ENCODE assay signal across 10 mouse cellular contexts in genomic region chr4:150656504-150656903, GRCm38 (mm10). TPM values are rescaled to one million over a fixed set of nuclear protein-coding genes. Genes with fewer than 3 reads are reported as not detected.
DNase-seq lines count a peak whose midpoint lies in the region; ATAC-seq and TF ChIP-seq lines count a peak whose summit lies in the region.
"Had no signal": no experiment of that assay in that cellular context is flagged by ENCODE, and none has a peak within 500 bp of the region (broad histone marks: within the 10 kb centered on the region; RNA-seq: fewer than 3 reads in every experiment).

No protein-coding gene starts in this region.

- intact Hi-C loops in heart, adult 2 months (cut with DNase I) = loop anchor here (1.0 to 2.0 kb wide), 3 partner anchors 194 to 310 kb away; no protein-coding TSS in a partner anchor

- no peak overlapping the region for H3K4me2 ChIP-seq in heart, embryonic 11.5 days
- no peak overlapping the region for H3K4me2 ChIP-seq in midbrain, embryonic 11.5 days
- H3K4me2 ChIP-seq in midbrain, embryonic 15.5 days = no peak overlapping the region
- H3K4me2 ChIP-seq: liver, embryonic 15.5 days had no signal

- TF ChIP-seq EP300 in heart, adult 2 months (IDR thresholded peaks at IDR 0.05; ENCODE audit: insufficient read depth, low read depth, low read length) = no peak

- no peak overlapping the region for H3K27ac ChIP-seq in heart, adult 2 months
- H3K27ac ChIP-seq in heart, embryonic 11.5 days (ENCODE audit: low read depth, low read length) = no peak overlapping the region
- H3K27ac ChIP-seq in midbrain, embryonic 11.5 days (ENCODE audit: low read depth, low read length) = no peak overlapping the region
- no peak overlapping the region for H3K27ac ChIP-seq in midbrain, embryonic 15.5 days
- no peak overlapping the region for H3K27ac ChIP-seq in small intestine, adult 2 months (ENCODE audit: insufficient read depth, low read depth, low read length)
- no peak overlapping the region for H3K27ac ChIP-seq in forebrain, embryonic 10.5 days
- H3K27ac ChIP-seq: liver, embryonic 15.5 days had no signal

- no peaks in the 10 kb centered on the region for H3K79me2 ChIP-seq in heart, adult 2 months (replicated peaks; ENCODE audit: control insufficient read depth, insufficient read depth, low read length)

- H3K4me3 ChIP-seq in heart, adult 2 months = no peak overlapping the region
- no peak overlapping the region for H3K4me3 ChIP-seq in heart, embryonic 11.5 days (ENCODE audit: low read depth, low read length)
- no peak overlapping the region for H3K4me3 ChIP-seq in midbrain, embryonic 11.5 days (ENCODE audit: low read depth, low read length)
- no peak overlapping the region for H3K4me3 ChIP-seq in midbrain, embryonic 15.5 days
- no peak overlapping the region for H3K4me3 ChIP-seq in small intestine, adult 2 months (ENCODE audit: low read depth, low read length)
- no peak overlapping the region for H3K4me3 ChIP-seq in forebrain, embryonic 10.5 days
- H3K4me3 ChIP-seq: liver, embryonic 15.5 days had no signal

- WGBS in heart, adult 2 months = 78% methylated on average over 6 of the region's 6 CpGs
- WGBS in heart, embryonic 11.5 days (ENCODE audit: insufficient replicate concordance) = 77% methylated on average over 6 of the region's 6 CpGs
- WGBS in midbrain, embryonic 11.5 days = 80% methylated on average over 6 of the region's 6 CpGs
- WGBS in midbrain, embryonic 15.5 days = 86% methylated on average over 6 of the region's 6 CpGs
- 88% methylated on average over 6 of the region's 6 CpGs for WGBS in small intestine, adult 2 months
- WGBS in forebrain, embryonic 10.5 days = 79% methylated on average over 6 of the region's 6 CpGs

- ATAC-seq in heart, embryonic 11.5 days (replicated peaks; ENCODE audit: insufficient number of reproducible peaks, low FRiP score, low TSS enrichment) = no peak
- no peak for ATAC-seq in midbrain, embryonic 11.5 days (ENCODE audit: low FRiP score)
- no peak for ATAC-seq in midbrain, embryonic 15.5 days (replicated peaks)
- ATAC-seq in monocyte, adult 5-6 weeks (replicated peaks; ENCODE audit: insufficient number of reproducible peaks, low FRiP score, low TSS enrichment, poor library complexity, severe bottlenecking) = no peak

- H3K4me1 ChIP-seq in heart, adult 2 months (ENCODE audit: control insufficient read depth, insufficient read depth, low read length) = no peaks in the 10 kb centered on the region; the same call in 1 of the 2 replicates
- H3K4me1 ChIP-seq in heart, embryonic 11.5 days (ENCODE audit: control insufficient read depth, insufficient read depth, low read length) = no peaks in the 10 kb centered on the region
- H3K4me1 ChIP-seq in midbrain, embryonic 11.5 days (ENCODE audit: control insufficient read depth, insufficient read depth, low read length) = peaks cover 5% of the 10 kb centered on the region; the same call in 1 of the 2 replicates
- peaks cover 14% of the 10 kb centered on the region for H3K4me1 ChIP-seq in midbrain, embryonic 15.5 days
- no peaks in the 10 kb centered on the region for H3K4me1 ChIP-seq in small intestine, adult 2 months (ENCODE audit: control insufficient read depth, insufficient read depth, insufficient read length, low read length)
- peaks cover 45% of the 10 kb centered on the region for H3K4me1 ChIP-seq in forebrain, embryonic 10.5 days

- H3K27me3 ChIP-seq in heart, adult 2 months (ENCODE audit: control insufficient read depth, insufficient read depth, low read length) = peaks cover 2% of the 10 kb centered on the region
- H3K27me3 ChIP-seq in heart, embryonic 11.5 days (ENCODE audit: control insufficient read depth, insufficient read depth, low read length) = peaks cover 30% of the 10 kb centered on the region
- peaks cover 7% of the 10 kb centered on the region; the same call in 1 of the 2 replicates for H3K27me3 ChIP-seq in midbrain, embryonic 11.5 days (ENCODE audit: control insufficient read depth, insufficient read depth, low read length)
- peaks cover 10% of the 10 kb centered on the region for H3K27me3 ChIP-seq in midbrain, embryonic 15.5 days (replicated peaks)
- H3K27me3 ChIP-seq in small intestine, adult 2 months (ENCODE audit: control insufficient read depth, insufficient read depth, low read length) = peaks cover 10% of the 10 kb centered on the region
- peaks cover 51% of the 10 kb centered on the region for H3K27me3 ChIP-seq in forebrain, embryonic 10.5 days (ENCODE audit: poor library complexity, severe bottlenecking)

- H3K36me3 ChIP-seq in heart, adult 2 months (ENCODE audit: control insufficient read depth, insufficient read depth, low read length) = no peaks in the 10 kb centered on the region
- no peaks in the 10 kb centered on the region for H3K36me3 ChIP-seq in heart, embryonic 11.5 days (ENCODE audit: control insufficient read depth, insufficient read depth, low read length)
- H3K36me3 ChIP-seq in midbrain, embryonic 11.5 days (ENCODE audit: control insufficient read depth, insufficient read depth, low read length) = no peaks in the 10 kb centered on the region
- no peaks in the 10 kb centered on the region for H3K36me3 ChIP-seq in midbrain, embryonic 15.5 days (replicated peaks)
- no peaks in the 10 kb centered on the region for H3K36me3 ChIP-seq in small intestine, adult 2 months (ENCODE audit: control insufficient read depth, insufficient read depth, low read length)
- H3K36me3 ChIP-seq in forebrain, embryonic 10.5 days (replicated peaks) = no peaks in the 10 kb centered on the region
- H3K36me3 ChIP-seq: liver, embryonic 15.5 days had no signal

- peak; percentile 14 to 33 for DNase-seq in heart, adult 2 months
- DNase-seq in midbrain, embryonic 11.5 days (ENCODE audit: low spot score, missing footprints) = peak; percentile 84
- peak; percentile 70 for DNase-seq in adipocyte (ENCODE audit: low spot score)
- DNase-seq in forebrain, embryonic 10.5 days (ENCODE audit: extremely low spot score, low spot score) = no peak

- TF ChIP-seq POLR2A in heart, adult 2 months (IDR thresholded peaks at IDR 0.05; ENCODE audit: insufficient read depth, low read depth, low read length) = no peak
- TF ChIP-seq POLR2A in small intestine, adult 2 months (IDR thresholded peaks at IDR 0.05; ENCODE audit: low read depth, low read length) = no peak

- no peak overlapping the region for H3K9ac ChIP-seq in heart, adult 2 months (ENCODE audit: low read depth, low read length)
- H3K9ac ChIP-seq in heart, embryonic 11.5 days (ENCODE audit: low read depth, low read length) = no peak overlapping the region
- H3K9ac ChIP-seq in midbrain, embryonic 11.5 days (ENCODE audit: low read length) = no peak overlapping the region
- H3K9ac ChIP-seq in midbrain, embryonic 15.5 days = no peak overlapping the region
- H3K9ac ChIP-seq: liver, embryonic 15.5 days had no signal

- H3K9me3 ChIP-seq in heart, embryonic 11.5 days (replicated peaks; ENCODE audit: control insufficient read depth, low read length) = peaks cover 3% of the 10 kb centered on the region; the same call in 1 of the 2 replicates
- H3K9me3 ChIP-seq in midbrain, embryonic 11.5 days (ENCODE audit: control insufficient read depth, low read length) = no peaks in the 10 kb centered on the region; the same call in 1 of the 2 replicates
- no peaks in the 10 kb centered on the region for H3K9me3 ChIP-seq in midbrain, embryonic 15.5 days
- H3K9me3 ChIP-seq in forebrain, embryonic 10.5 days = peaks cover 6% of the 10 kb centered on the region

- peak; percentile 12; the same call in 1 of the 2 replicates for TF ChIP-seq CTCF in heart, adult 2 months (IDR thresholded peaks at IDR 0.05)
- peak; percentile 42; the same call in 1 of the 2 replicates for TF ChIP-seq CTCF in small intestine, adult 2 months (IDR thresholded peaks at IDR 0.05; ENCODE audit: extremely low read depth, insufficient read length, insufficient replicate concordance, low read depth, low read length)

RNA-seq across cellular contexts. Expression of gene Slc45a1, which starts 4.5 kb away (rescaled TPM):
- total RNA-seq in heart, adult 2 months (2021) = not detected
- not detected in 2 replicates for polyA plus RNA-seq in heart, adult 2 months (2012; rRNA removed)
- 0.04 TPM in 1 of 2 replicates, not detected in the other for polyA plus RNA-seq in heart, embryonic 11.5 days (2014; fragmentation: Nextera tagmentation; extraction: Ambion mirVana)
- polyA plus RNA-seq in midbrain, embryonic 11.5 days (2014; fragmentation: Nextera tagmentation; extraction: Ambion mirVana) = 4.4 and 4.7 TPM in 2 replicates
- polyA plus RNA-seq in midbrain, embryonic 15.5 days (2015; fragmentation: Nextera tagmentation; extraction: Ambion mirVana) = 36.3 and 38.0 TPM in 2 replicates
- polyA plus RNA-seq in small intestine, adult 2 months (2012; rRNA removed) = 0.11 and 0.38 TPM in 2 replicates
- polyA plus RNA-seq in forebrain, embryonic 10.5 days (2016; fragmentation: Nextera tagmentation; extraction: Ambion mirVana) = 1.1 and 1.6 TPM in 2 replicates
- not detected in 3 replicates for total RNA-seq in monocyte, adult 5-6 weeks (2017)
- total RNA-seq: common myeloid progenitor, adult 5-6 weeks had no signal
- polyA plus RNA-seq: liver, embryonic 15.5 days had no signal
